Mouse (Mus musculus) inflammation-experienced regulatory T-cells, adult 6 months (primary cell): ENCODE measurements around the gene Bcat1. TPM values are rescaled to one million over a fixed set of nuclear protein-coding genes. Genes with fewer than 3 reads are reported as not detected.
"Not testable (repeated sequence)": the region's sequence is repeated elsewhere in the genome, so short reads cannot be mapped to it uniquely, and the experiment has no call there.

Source experiments
- ATAC-seq: one replicate; pipeline ENCODE4 v1.8.0; 2017
- polyA plus RNA-seq, 3 experiments: library from polyadenylated mRNA; unstranded; fragments of 100-300 nt; shearing (Covaris generic); gene quantifications; one replicate each; pipeline ENCODE4 v1.2.1; 2017

The Bcat1 gene
- polyA plus RNA-seq = 10 to 100 TPM; 13.7 to 17.8 (median 14.5) TPM

DNA sequence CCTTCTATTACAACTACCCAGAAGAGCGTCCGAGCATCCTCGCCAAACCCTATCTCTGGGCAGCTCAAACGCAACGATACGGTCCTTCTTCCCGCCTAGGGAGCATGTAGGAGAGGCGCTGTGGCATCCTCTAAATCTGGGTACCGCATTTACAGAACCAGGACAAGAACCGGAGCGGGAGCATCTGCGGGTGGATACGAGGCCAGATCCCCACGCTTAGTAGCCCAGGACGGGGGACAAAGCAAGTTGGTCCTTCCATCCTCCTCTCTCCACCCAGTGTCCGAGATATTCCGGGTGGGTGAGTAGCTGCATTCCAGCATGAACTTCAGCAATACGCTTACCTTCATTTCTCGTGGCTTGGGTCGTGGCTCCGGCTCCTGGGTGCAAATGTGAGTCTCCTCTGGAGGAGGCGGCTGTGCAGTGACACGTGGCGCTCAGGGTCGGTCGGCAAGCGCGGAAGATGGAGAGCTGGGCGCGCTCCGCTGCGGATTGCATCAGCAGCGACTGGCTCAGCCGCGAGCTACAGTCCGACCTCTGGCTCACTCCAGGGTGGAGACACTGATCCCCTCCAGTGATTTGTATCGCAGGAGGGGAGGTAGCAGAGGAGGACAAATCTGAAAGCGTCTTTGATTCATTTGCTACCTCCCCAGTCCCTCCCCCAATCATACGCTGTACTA lies at the start of gene Bcat1:
TSS of gene Bcat1 (minus strand) at position 637 of the 677 bp plus-strand sequence.
- ATAC-seq = peak; percentile 68

DNA sequence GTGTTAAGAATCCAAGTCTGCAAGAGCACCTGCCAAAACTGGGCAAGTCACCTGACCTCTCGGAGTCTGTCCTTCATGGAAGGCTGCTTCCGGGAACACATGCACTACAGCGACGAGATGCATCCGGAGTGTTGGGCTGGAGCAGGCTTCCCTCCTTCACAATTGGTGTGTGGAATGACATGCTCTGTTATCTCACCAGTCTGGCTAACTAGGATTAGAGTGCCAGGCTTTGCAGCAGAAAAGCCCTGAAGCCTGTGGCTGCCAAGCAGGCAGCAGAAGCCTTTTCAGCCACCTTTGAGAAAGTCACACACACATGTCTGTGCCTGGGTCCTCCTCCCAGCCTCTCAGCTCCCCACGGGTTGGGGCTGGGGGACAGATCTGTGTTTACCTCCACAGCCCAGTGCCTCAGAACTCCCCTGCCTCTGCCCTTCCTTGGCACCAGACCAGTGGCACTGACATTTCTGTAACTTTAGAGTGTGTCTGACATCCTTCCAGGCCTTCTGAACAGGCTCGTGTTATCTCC lies 49.7 kb upstream of the Bcat1 start:
- no peak for ATAC-seq

DNA sequence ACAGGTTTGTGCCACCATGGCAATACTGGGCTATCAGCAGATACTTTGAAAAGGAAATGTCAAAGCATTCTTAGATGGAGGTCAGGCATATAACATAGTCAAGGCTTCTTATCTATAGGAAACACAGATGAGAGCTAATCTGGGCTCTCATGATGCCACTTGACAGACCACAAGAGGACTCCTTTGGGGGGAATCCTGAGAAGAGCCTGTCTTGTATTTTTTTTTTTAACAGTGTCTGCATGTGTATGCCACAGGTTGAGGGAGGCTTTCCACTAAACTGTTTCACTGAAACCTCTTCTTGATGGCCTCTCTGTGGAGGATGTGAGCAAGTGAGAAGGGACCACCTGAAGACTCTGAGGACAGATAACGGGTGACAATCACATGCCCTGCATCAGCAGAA lies 48.6 kb upstream of the Bcat1 start:
- ATAC-seq = no peak

DNA sequence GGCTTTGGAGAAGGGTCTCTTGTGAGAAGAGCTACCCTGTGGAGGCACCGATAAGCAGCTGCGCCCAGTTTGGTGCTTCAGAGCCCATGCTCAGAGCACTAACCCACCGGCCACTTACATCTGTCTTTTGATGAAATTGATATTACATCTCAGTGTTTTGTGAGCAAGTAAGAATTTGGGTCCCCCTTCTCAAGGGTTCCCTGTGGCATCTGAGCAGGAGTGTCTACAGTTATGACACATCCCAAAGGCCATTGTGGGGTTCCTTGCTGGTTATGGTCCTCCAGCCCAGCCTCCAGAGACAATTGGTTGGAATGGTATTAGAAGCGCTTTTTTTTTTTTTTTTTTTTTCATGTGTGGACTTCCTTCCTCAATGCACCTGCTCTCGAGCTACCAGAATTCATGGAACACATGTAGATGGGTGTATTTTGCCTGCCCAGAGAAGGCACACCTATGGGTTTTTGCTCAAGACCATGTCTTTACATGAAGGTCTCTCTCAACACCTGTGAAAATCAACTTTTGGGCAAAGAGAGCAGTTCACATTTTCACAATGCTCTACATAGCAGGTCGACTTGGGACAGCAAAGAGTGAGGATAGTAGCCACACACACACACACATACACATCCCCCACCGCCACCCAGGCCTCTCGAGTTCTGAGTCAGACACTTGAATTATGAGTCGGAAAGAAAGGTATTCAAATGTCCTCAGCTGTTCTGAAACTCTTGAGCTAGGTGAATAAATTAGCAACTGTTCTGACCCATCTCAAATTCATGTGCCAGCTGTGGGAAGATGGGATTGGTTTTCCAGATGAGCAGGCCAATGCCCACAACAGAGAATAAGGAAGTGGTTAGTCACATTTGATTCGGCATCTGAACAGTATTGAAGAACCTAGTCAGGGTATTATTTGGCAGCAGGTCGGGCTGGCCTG lies 47.4 kb upstream of the Bcat1 start:
- ATAC-seq = no peak

DNA sequence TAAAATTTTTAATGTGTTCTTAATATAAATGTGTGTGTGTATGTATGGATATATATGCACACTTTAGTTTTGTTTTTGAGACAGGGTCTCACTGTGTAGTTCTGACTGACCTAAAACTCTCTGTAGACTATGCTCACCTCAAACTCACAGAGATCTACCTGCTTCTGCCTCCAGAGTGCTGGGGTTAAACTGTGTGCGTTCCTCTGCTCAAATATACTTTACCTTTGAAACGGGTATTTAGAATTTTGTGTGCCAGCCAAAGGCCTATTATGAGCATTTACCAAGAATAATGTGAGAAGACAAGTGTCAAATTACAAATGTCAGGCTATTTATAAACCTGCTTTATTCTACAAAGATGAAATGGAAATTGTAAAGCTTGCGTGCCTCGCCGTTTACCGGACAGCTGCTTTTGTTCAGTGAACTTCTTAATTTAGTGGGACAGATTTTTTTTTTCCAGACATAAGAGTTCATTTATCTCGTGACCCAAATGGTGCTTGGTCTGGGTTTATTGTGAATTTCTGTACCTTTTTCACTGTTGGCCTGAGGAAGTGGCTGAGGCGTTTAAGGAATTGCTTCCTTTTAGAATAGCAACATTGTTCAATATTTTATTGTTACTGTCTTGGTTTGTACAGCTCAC lies 46.6 kb upstream of the Bcat1 start:
- no peak for ATAC-seq

DNA sequence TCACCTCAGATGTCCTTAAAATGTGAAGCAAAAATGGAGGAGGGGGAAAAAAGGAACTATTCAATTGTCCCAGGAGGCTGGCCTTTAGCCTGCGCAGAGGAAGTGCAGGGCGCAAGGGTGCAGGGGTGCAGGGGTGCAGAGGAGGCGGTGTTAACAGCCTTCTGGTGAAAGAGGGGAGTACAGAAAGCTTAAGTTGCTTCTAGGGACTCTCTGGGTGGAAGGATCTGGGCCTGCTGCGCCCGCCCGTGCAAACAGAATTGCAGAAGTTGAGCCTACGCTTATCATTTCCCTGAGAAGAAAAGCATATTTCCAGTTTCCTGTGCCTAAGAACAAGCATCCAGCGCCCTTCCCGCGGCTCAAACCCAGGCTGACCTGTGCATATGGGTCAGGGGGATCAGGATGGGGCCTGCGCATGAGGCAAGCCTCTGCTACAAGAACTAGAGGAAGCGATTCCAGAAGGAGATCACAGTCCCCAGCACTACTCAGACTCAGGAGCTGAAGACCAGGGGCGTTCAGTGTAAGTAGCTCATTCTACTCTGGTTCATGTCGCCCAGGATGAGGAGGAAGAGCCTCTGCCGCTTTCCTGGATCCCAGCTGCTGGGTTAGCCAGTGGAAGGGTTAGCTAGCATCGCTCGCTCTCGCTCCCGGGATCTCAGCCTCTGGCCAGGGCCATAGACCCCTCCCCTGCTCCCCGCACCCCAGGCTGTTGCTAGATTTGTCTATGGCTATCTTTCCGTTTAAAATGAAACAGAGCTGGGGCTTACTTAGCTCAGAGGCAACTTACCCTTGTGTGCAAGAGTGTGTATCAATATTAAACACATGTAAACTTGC lies 45.8 kb upstream of the Bcat1 start:
- ATAC-seq = peak; percentile 59

DNA sequence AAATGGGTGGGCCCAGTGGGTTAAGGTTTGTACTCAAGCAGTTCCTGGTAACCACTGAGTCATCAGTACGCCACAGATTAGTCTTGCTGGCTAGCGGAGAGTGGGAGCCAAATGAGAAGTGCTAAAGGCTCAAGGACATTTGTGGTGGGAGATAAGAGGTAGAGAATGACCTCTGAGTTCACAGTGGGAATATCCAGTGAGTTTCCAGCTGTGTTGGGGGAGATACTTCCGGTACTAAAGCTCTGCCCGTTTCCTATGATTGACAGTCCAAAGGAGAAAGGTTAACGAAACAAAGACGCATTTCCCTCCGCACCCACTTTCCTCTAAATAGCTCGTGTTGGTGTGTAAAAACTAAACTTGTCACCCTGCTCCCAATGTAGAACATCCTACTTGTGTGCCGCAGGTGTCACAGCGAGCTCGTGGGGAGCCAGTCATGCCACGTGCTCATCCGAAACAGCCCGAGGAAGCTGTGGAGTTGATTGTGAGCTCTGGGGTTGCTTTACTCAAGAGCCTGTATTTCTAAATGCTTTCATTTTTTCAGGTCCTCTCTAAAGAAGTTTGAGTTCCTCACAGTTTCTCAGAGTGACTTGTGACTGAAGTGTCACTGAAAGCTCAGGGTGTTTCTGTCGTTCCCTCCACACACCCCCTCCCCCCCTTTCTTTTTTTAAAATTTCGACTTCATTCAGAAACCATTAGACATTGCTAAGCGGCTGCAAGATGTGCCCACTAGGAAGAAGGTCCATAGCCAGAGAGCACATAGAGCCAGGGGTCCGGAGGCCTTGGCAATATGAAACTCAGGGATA lies 45.0 kb upstream of the Bcat1 start:
- peak; percentile 80 for ATAC-seq

DNA sequence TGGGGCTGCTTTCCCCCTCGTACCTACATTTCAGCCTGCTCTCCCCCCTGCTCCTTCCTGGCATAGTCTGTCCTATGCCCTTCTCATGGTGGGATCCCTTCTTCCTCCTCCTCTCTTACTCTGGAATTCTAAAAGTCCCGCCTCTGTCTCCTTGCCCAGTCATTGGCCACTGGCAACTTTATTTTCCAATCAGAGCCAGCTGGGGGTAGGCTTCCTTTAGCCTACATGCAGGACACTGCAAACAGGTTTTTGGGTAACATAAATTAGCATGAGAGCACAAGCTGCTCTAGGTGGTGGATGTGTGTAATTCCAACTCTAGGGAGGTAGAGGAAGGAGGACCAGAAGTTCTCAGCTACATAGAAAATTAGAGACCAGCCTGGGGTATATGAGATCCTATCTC lies 44.1 kb upstream of the Bcat1 start:
- no peak for ATAC-seq

DNA sequence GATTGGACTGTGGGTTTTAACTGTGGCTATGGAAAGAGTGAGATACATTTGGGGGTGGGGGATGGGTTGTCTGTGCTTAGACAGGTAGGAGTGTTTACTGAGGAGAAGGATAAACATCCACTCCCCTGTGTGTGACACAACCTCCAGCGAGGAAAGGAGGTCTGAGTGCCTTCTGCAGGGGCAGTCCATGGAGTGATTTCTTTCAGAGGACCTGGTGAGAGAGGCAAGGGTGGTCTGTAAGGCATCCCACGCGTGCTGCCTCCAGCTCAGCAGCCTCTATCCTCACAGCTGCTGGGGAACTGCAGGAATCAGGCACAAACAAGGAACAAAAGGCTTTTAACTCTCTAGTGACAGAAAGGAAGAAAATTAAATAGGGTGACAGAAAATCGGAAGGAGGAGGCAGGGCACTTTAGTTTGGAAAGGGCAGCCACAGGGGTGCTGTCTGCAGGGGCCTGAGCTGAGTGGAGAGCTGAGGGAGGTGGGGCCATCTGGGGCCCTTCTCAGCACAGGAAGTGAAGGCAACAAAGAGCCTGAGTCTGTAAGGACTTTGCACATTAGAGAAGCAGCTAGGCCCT lies 40.2 kb upstream of the Bcat1 start:
- peak; percentile 32 for ATAC-seq

DNA sequence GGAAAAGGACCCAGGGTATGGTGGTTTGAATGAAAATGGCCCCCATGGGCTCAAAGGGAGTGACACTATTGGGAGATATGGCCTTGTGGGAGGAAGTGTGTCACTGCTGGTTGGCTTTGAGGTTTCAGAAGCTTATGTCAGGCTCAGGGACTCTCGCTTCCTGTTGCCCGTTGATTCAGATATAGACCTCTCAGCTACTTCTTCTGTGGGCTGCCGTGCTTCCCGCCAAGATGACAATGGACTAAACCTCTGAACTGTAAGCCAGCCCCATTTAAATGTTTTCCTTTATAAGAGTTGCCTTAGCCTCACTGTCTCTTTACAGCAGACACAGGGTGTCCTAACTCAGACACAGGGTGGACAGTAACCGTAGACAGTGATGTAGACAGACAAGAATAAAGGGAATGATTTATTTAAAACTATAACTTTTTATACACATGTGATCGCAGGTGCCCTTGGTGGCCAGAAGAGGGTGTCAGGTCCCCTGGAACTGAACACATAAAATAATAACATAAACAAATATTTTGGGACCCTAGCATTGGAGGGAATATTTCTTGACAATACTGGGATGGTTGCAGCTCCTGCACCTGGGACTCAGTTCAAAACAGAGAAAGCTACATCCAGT lies 39.6 kb upstream of the Bcat1 start, which contains the start of gene Lrmp:
TSS of gene Lrmp (plus strand) at position 178 of the 622 bp plus-strand sequence.
- peak; percentile 86 for ATAC-seq

DNA sequence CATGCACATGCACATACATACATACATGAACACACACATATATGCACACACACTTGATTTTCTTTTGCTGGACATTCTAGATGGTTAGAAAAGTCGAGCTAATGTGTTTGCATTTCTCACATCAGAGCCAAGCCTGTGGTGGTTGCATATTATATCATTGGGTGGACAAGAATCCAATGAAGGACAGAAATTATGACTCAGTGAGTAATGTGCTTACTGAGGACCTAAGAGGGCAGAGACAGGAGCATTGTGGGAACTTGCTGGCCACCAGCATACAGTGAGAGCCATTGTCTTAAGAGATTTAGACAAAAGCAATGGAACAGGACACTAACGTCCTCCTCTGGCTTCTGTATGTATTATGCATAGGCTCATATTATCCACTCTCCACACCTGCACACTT lies 38.6 kb upstream of the Bcat1 start:
- no peak for ATAC-seq

DNA sequence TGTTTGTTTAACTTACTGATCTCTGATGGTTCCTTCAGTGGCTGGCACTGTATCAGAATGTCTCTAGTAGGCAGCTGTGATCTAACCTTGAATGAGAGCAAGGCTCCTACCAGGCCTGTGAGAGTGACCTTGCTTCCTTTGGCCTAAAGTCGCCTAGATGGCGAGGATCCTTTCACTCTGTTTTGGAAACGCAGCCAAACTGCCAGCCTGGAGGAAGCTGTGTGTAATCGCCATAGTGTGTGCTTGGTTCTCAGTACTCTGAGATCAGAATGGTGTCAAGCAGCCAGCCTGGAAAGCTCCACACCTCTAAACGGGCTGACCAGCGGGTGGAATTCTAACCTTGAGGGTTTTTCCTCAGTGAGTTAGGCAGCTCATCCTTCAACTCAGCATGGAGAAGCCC lies 36.9 kb upstream of the Bcat1 start:
- no peak for ATAC-seq

DNA sequence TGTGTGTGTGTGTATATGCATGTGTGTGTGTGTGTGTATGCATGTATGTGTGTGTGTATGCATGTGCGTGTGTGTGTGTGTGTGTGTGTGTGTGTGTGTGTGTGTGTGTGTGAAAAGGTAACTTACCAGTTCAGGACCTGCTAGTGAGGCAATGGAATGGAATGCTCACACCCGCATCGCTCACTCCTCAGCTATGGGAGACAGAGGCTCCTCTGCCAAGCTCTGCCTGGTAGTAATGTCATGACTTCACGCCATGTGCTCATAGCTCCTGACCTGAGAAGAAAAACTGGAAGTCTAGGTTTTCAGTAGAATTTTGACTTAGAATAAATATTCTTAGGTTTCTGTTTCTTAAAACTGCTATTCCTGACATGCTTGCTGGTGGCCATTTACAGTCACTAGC lies 34.8 kb upstream of the Bcat1 start:
- no peak for ATAC-seq

DNA sequence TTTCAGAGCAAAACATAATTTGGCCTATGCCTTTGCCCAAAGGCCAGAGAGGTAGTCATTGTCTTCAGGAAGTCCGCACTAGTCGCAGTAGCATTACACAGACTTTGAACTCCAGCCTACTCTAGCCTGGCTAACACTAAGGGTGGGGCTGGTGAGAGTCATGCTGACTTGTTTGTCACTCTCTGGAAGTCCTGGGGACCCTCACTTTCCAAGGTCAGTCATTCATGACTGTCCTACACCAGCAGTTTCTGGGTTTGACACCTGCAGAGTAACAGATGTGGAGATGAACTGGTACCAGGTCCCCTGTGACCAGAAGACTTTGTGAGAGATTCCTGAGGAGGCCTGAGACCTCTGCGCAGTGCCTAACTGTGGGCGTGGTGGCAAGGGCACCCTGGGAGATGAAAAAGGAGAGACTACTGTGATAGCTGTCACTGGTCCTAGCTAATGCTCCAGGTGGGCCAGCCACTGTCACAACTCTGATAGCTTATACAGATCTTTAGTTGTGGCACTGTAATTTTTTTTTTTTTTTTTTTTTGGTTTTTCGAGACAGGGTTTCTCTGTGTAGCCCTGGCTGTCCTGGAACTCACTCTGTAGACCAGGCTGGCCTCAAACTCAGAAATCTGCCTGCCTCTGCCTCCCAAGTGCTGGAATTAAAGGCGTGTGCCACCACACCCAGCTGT lies 30.3 kb upstream of the Bcat1 start:
- no peak for ATAC-seq

DNA sequence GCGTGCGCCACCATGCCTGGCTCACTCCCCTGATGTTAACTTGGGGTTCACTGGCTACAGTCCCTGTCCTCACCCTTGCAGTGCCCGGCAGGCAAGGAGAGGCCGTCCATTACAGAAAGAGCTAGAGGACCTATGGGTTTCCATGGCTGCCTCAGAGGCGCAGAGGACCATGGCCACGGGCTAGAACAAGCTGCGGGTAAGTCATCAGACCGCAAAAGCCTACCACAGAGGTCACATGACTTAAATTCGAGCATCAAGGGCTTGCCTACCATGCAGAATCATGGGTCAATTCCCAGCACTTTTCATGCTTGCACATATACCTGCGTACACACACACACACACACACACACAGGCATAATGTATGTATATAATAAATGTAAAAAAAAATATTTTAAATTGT lies 29.5 kb upstream of the Bcat1 start:
- no peak for ATAC-seq

DNA sequence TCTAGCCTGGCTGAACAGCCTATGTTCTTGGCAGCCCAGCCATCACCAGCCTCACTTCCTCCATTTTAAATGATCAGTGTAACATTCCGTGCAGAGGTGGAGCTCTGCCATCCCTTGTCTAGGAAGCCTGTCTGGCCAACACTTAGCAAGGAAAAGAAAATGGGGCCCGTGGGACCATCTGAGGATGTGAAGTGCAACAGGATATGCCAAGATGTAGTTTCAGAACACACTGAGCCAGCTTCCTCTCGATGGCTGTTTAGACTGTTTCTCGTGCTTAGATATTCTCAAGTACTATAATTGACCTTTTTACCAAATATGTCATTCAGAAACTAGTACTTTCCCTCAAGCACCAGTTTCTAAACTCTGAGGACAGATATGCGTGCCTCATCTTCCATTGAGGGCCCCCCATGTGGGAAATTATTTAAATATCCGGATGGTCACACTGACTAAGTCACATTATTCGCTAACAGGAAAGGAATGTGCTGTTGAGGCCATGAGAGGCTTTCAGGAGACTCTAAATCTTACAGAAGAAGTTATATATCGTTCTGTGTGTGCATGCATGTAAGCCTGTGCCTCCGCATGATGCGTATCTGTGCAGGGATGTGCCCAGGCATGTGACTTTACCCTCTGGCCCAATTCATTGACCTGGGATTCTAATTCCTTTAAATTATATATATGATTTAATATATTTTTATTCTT lies 28.4 kb upstream of the Bcat1 start:
- ATAC-seq = peak; percentile 59

DNA sequence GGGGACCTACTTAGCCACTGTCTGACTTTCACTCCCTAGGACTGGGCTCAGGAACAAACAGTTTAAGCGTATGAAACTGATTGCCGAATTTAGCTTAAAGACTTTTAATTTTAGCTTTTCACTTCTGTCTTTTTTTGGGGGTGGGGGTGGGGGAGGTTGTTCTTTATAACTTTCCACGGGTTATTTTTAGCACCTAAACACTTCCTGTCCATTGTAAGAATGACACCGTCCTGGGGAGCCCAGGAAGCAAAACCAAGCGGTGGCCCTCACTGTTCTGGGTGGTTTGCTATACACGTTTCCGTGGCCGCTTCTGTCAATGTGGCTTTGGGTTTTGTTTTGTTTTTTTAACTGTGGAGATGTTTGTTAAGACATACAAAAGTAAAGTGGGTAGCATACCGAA lies 24.9 kb upstream of the Bcat1 start:
- peak; percentile 73 for ATAC-seq

DNA sequence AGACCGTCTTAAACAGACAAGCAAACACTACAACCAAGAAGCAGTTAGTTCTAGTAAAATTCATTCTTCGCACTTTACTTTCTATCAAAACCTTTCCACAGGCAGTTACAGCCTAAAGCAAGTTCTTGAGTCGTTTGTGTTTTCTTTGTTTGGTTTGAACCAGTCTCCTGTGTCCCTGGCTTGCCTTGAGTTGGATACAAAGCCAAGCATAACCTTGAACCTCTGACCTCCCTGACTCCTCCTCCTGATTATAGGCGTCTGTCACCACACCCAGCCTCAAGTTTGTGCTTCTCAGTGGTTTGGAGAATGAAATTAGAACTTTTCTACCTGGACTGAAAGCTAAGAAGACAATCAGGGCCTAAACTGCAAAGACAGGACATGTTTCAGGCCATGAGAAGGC lies 18.4 kb upstream of the Bcat1 start:
- no peak for ATAC-seq

DNA sequence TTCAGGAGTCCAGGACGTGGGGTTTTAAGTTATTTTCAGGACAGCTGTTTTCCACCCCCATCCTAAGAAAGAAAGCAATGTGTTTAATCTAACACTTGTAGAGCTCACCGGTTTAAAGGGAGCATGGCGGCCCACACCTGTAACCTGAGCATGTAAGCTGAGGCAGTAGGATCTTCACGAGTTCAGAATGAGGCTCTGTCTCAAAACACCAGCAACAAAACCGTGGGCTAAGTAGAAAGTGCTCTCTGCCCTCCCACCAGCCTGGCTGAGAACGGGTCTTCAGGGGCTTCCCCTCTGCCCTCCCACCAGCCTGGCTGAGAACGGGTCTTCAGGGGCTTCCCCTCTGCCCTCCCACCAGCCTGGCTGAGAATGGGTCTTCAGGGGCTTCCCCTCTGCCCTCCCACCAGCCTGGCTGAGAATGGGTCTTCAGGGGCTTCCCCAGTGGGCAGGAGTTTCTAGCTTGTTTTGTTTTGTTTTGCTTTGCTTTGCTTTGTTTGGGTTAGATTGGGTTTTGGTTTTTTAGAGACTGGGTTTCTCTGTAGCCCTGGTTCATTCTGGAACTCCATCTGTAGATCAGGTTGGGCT lies 17.1 kb upstream of the Bcat1 start:
- not testable (repeated sequence) for ATAC-seq
